Mouse (Mus musculus) neural tube, embryonic 13.5 days (tissue): ENCODE results near the gene Olfr109. TPM values are rescaled to one million over a fixed set of nuclear protein-coding genes. Genes with fewer than 3 reads are reported as not detected.

Experiments
- ATAC-seq: fragments of 200-750 bp; cut with Nextera tagmentation; 2 replicates; pipeline ENCODE4 v1.8.0; 2017; ENCODE audit warnings: low read depth, mild to moderate bottlenecking, moderate TSS enrichment, moderate library complexity
- H3K27ac ChIP-seq: fragments of 300-500 bp; sonication (generic); replicated peaks from 2 replicates; pipeline ENCODE4 v1.5.1; 2015; ENCODE audit warnings: moderate library complexity, mild to moderate bottlenecking, inconsistent platforms
- H3K27me3 ChIP-seq: fragments of 300-500 bp; sonication (generic); 2 replicates; pipeline ENCODE4 v1.6.1; 2015; ENCODE audit warnings: mild to moderate bottlenecking, inconsistent platforms
- H3K36me3 ChIP-seq: fragments of 300-500 bp; sonication (generic); 2 replicates; pipeline ENCODE4 v1.6.1; 2015; ENCODE audit warnings: mild to moderate bottlenecking, inconsistent platforms
- H3K4me1 ChIP-seq: fragments of 300-500 bp; sonication (generic); replicated peaks from 2 replicates; pipeline ENCODE4 v1.6.1; 2015; ENCODE audit warnings: inconsistent platforms
- H3K4me2 ChIP-seq: fragments of 300-500 bp; sonication (generic); 2 replicates; pipeline ENCODE4 v1.6.1; 2015; ENCODE audit warnings: inconsistent platforms, mild to moderate bottlenecking, moderate library complexity
- H3K4me3 ChIP-seq: fragments of 300-500 bp; sonication (generic); 2 replicates; pipeline ENCODE4 v1.5.1; 2015; ENCODE audit warnings: mild to moderate bottlenecking, inconsistent platforms
- H3K9ac ChIP-seq: fragments of 300-500 bp; sonication (generic); 2 replicates; pipeline ENCODE4 v1.6.1; 2015; ENCODE audit warnings: moderate library complexity, mild to moderate bottlenecking, inconsistent platforms
- H3K9me3 ChIP-seq: fragments of 300-500 bp; sonication (generic); 2 replicates; pipeline ENCODE4 v1.6.1; 2016; ENCODE audit warnings: inconsistent platforms
- WGBS: fragments of 180-500 bp; shearing (Covaris S2); methylation state at CpG from one replicate; pipeline ENCODE4 v1.1.7; 2015; 5-methylcytosine and 5-hydroxymethylcytosine counted together
- polyA plus RNA-seq: library from polyadenylated mRNA; unstranded; fragments of >200 nt; fragmentation: Nextera tagmentation; extraction: Ambion mirVana; gene quantifications from 2 replicates; pipeline ENCODE4 v1.2.1, GENCODE M21; 2015

The Olfr109 gene
- polyA plus RNA-seq, result not detected in 2 replicates

DNA sequence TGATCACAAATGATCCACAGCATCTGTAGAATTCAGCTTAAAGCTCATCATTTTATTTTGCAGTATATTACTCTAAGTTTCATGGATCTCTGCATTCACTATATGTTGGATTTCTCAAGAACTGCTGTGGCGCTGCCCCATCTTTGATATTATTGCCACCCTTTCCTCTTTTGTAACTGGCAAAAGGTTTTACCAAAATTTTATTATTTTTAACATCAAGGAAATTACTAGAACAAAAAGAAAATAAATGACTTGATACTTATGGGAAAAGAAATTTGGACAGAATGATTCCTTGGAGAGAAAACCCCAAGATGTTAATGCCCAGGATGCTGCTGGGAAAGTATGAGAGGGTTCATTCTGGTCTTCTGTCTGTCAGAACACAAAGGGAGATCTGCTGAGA is at the start of gene Olfr109:
TSS of gene Olfr109 (plus strand) at position 301 of the 400 bp plus-strand sequence.
- no peak for ATAC-seq
- Histone ChIP-seq H3K9ac (no peak within 1 kb of the TSS), H3K4me2 (no peak within 1 kb of the TSS), H3K36me3 (no peaks in the 10 kb centered on the region), H3K4me1 (no peaks in the 10 kb centered on the region), H3K4me3 (no peak within 1 kb of the TSS), H3K27ac (no peak within 1 kb of the TSS), H3K27me3 (no peaks in the 10 kb centered on the region), H3K9me3 (no peaks in the 10 kb centered on the region)
- 94% methylated on average over 1 of the region's 1 CpGs for WGBS

DNA sequence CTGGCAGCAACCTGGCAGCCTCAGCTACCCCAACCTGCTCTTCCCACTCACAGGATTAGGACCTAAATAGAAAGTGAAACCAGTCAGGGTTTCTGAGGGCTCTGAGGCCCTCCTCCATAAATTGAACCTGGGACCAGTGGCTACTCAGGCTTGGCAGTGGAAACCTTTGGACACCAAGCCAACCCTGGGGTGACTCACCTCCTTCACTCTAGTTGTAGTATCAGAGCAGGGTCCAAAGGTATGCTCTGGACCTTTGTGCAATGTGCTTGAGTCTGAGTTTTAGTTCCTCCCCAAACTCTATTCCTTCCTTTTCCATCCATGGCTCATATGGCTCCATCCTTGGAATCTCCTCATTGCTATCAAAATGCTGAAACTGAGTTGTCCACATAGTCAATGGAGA is 45.3 kb upstream of the Olfr109 start:
- H3K4me1 ChIP-seq, result no peaks in the 10 kb centered on the region
- H3K9me3 ChIP-seq, result no peaks in the 10 kb centered on the region
- ATAC-seq, result no peak
- no peak overlapping the region for H3K27ac ChIP-seq
- H3K9ac ChIP-seq, result no peak overlapping the region
- no peak overlapping the region for H3K4me3 ChIP-seq
- H3K4me2 ChIP-seq, result no peak overlapping the region
- H3K36me3 ChIP-seq, result no peaks in the 10 kb centered on the region
- H3K27me3 ChIP-seq, result no peaks in the 10 kb centered on the region

DNA sequence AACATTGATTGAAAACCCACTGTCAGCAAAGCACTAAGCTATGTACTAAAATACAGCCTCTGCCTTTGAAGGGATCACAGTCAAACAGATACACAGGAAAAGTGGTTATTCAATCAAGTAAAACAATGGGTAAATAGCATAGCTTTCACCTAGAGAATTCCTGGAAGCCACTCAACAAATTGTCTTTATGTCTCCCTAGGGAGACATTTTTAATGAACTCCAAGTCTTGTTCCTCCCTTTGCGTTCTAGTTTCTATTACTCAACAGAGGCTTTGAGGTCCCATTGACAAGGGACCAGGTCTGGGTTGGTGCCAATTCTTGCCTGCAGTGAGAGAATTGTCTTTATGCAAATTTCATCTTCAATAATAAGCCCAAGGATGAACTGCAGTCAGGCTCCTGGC is 13.5 kb upstream of the Olfr109 start, which contains the start of gene Olfr108:
TSS of gene Olfr108 (plus strand) at position 301 of the 400 bp plus-strand sequence.
- no peak for ATAC-seq
- Histone ChIP-seq H3K27ac (no peak within 1 kb of the TSS), H3K36me3 (no peaks in the 10 kb centered on the region), H3K27me3 (no peaks in the 10 kb centered on the region), H3K9me3 (no peaks in the 10 kb centered on the region), H3K4me1 (no peaks in the 10 kb centered on the region), H3K4me3 (no peak within 1 kb of the TSS), H3K9ac (no peak within 1 kb of the TSS), H3K4me2 (no peak within 1 kb of the TSS)
- WGBS, result 75% methylated on average over 1 of the region's 1 CpGs

DNA sequence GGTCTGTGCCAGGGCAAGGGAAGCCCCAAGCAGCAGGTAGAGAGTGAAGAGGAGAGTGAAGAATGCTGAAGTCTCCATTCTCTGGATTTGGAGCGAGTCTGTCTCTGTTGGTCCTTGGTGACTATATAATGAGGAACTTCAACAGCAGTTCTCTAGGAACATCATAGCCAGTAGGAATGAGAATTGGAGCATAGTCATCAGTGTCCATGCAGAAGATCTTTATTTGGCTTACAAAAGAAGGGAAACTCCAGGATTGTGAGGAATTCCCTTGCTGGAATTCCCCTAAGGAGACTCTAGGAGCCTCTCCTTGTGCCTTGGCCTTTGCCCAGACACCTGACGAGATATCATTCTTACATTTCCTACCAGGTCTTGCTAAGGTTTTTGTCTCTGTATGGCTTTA is 24.7 kb downstream of the Olfr109 start, which contains the start of gene H2-M2:
TSS of gene H2-M2 (minus strand) at position 101 of the 400 bp plus-strand sequence.
- no peak within 1 kb of the TSS for H3K27ac ChIP-seq
- WGBS, result 84% methylated on average over 2 of the region's 2 CpGs
- no peaks in the 10 kb centered on the region for H3K27me3 ChIP-seq
- no peak for ATAC-seq
- no peaks in the 10 kb centered on the region for H3K4me1 ChIP-seq
- H3K4me2 ChIP-seq, result no peak within 1 kb of the TSS
- no peak within 1 kb of the TSS for H3K9ac ChIP-seq
- H3K4me3 ChIP-seq, result no peak within 1 kb of the TSS
- H3K9me3 ChIP-seq, result no peaks in the 10 kb centered on the region
- H3K36me3 ChIP-seq, result no peaks in the 10 kb centered on the region

DNA sequence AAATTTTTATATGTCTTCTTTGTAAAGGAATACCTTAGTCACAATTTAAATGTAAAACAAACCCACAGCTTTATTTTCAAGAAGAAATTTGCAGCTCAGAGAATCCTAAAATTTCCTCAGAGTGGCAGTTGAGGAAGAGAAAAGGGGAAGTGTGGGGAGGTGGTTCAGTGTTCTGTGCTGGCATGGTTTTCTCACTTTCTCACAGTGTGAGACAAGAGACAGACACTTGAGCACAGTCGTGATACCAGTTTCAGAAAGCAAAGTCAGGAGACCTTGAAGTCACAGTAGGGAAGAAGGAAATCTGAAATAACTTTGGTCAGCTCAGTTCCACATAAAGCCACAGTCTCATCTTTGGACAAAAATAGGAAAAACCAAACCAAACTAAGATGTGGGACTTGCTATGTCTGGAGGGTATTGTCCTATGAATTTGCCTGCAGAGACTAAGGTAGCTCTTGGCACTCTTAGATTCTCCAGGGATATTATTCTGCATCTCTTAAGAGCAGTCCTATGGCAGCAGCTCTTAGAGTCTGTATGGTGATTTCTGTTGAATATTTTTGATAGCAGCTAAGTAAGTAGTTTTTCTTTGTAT is 33.3 kb downstream of the Olfr109 start, which contains the start of gene Olfr110:
TSS of gene Olfr110 (plus strand) at position 539 of the 589 bp plus-strand sequence.
- H3K36me3 ChIP-seq, result no peaks in the 10 kb centered on the region
- H3K4me2 ChIP-seq, result no peak within 1 kb of the TSS
- no peak for ATAC-seq
- H3K4me3 ChIP-seq, result no peak within 1 kb of the TSS
- 59% methylated on average over 1 of the region's 1 CpGs for WGBS
- H3K27ac ChIP-seq, result no peak within 1 kb of the TSS
- H3K4me1 ChIP-seq, result no peaks in the 10 kb centered on the region
- H3K27me3 ChIP-seq, result no peaks in the 10 kb centered on the region
- H3K9me3 ChIP-seq, result no peaks in the 10 kb centered on the region
- H3K9ac ChIP-seq, result no peak within 1 kb of the TSS

DNA sequence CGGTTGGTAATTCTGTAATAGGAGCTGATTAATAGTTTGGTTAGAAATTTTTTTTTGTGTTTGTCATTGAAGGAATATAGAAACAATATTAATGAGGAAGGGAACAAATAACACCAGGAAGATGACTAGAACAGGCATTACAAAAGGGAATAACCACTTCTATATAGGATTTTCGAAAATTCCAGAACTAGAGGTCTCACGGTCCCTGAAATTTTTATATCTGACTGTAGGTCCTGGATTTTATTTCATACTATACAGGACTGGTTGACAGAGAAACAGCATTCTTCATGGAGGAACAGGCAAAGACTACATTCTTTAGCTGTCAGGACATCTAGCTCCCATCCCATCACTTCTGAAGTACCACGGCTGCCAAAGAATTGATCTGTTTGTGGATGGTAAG is 49.0 kb downstream of the Olfr109 start, which contains the start of gene Olfr111:
TSS of gene Olfr111 (plus strand) at position 301 of the 400 bp plus-strand sequence.
- Histone ChIP-seq H3K4me3 (no peak within 1 kb of the TSS), H3K4me1 (no peaks in the 10 kb centered on the region), H3K36me3 (no peaks in the 10 kb centered on the region), H3K27me3 (no peaks in the 10 kb centered on the region), H3K9me3 (no peaks in the 10 kb centered on the region), H3K27ac (no peak within 1 kb of the TSS), H3K9ac (no peak within 1 kb of the TSS), H3K4me2 (no peak within 1 kb of the TSS)
- ATAC-seq, result no peak
- WGBS, result 88% methylated on average over 4 of the region's 4 CpGs

Other genes starting within 250 kb of the Olfr109 start
- gene Olfr95, start 245.8 kb upstream of the Olfr109 start, polyA plus RNA-seq, result not detected in 2 replicates
- gene Olfr96, start 238.8 kb upstream of the Olfr109 start, polyA plus RNA-seq, result not detected in 2 replicates
- not detected in 2 replicates for gene Olfr97, start 221.6 kb upstream of the Olfr109 start, polyA plus RNA-seq
- gene Olfr98, start 195.2 kb upstream of the Olfr109 start, polyA plus RNA-seq, result not detected in 2 replicates
- gene H2-M3, start 188.7 kb upstream of the Olfr109 start, polyA plus RNA-seq, result 1.1 and 1.2 TPM in 2 replicates
- not detected in 2 replicates for gene Olfr99, start 175.5 kb upstream of the Olfr109 start, polyA plus RNA-seq
- not detected in 2 replicates for gene Olfr101, start 154.6 kb upstream of the Olfr109 start, polyA plus RNA-seq
- gene Olfr102, start 141.9 kb upstream of the Olfr109 start, polyA plus RNA-seq, result not detected in 2 replicates
- gene Olfr103, start 119.2 kb upstream of the Olfr109 start, polyA plus RNA-seq, result not detected in 2 replicates
- not detected in 2 replicates for gene Olfr104-ps, start 99.3 kb upstream of the Olfr109 start, polyA plus RNA-seq
- gene Olfr105-ps, start 79.9 kb upstream of the Olfr109 start, polyA plus RNA-seq, result not detected in 2 replicates
- not detected in 2 replicates for gene Olfr106-ps, start 68.5 kb upstream of the Olfr109 start, polyA plus RNA-seq
- not detected in 2 replicates for gene Olfr107, start 59.7 kb upstream of the Olfr109 start, polyA plus RNA-seq
- gene Olfr108, start 13.4 kb upstream of the Olfr109 start, polyA plus RNA-seq, result not detected in 2 replicates
- gene H2-M2, start 24.6 kb downstream of the Olfr109 start, polyA plus RNA-seq, result not detected in 2 replicates
- not detected in 2 replicates for gene Olfr110, start 33.6 kb downstream of the Olfr109 start, polyA plus RNA-seq
- gene Olfr111, start 49.1 kb downstream of the Olfr109 start, polyA plus RNA-seq, result not detected in 2 replicates
- gene Olfr112, start 110.5 kb downstream of the Olfr109 start, polyA plus RNA-seq, result not detected in 2 replicates
- not detected in 2 replicates for gene Olfr113, start 118.7 kb downstream of the Olfr109 start, polyA plus RNA-seq
- gene Olfr114, start 133.8 kb downstream of the Olfr109 start, polyA plus RNA-seq, result not detected in 2 replicates
- not detected in 2 replicates for gene Olfr115, start 168.2 kb downstream of the Olfr109 start, polyA plus RNA-seq
- not detected in 2 replicates for gene Olfr116, start 168.3 kb downstream of the Olfr109 start, polyA plus RNA-seq
- gene Olfr117, start 204.9 kb downstream of the Olfr109 start, polyA plus RNA-seq, result not detected in 2 replicates
- not detected in 2 replicates for gene Olfr118, start 208.1 kb downstream of the Olfr109 start, polyA plus RNA-seq
- gene Olfr119, start 237.6 kb downstream of the Olfr109 start, polyA plus RNA-seq, result not detected in 2 replicates